Mouse (Mus musculus) regulatory T cell (primary cell): ENCODE measurements around the gene Plekhg3.

Experiments
- in situ Hi-C: fragments of 300-600 bp; cut with MboI, MseI; formaldehyde crosslinking; loops from one replicate; pipeline ENCODE4 v1.15.1; 2025; ENCODE audit warnings: high pct_unique_total_duplicates

Gene Plekhg3

GRCm38 (mm10) chr12:76582139-76582538, 51.4 kb downstream of the Plekhg3 start:
- in situ Hi-C loops, result no loop called here

DNA sequence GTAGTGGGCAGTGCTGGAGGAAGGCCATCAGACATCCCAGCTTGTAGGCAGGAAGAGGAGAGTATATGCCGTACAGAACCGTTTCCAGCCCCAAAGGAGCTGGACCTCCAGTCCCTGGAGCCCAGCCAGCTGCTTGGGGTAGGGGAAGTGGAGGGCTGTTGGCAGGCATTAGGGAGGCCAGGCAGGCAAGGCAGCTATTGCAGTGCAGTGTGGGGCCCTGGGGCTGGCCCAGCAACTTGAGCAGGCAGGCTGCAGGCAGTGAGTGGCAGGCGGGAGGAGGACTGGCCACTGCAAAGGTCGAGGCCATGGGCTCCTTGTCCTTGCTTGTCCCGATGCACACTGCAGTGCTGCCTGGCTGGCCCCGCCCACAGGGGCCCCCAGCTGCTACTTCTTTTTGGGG, 52.1 kb downstream of the Plekhg3 start:
- in situ Hi-C loops, result no loop called here

GRCm38 (mm10) chr12:76583454-76583853, 52.8 kb downstream of the Plekhg3 start:
- in situ Hi-C loops, result no loop called here

DNA sequence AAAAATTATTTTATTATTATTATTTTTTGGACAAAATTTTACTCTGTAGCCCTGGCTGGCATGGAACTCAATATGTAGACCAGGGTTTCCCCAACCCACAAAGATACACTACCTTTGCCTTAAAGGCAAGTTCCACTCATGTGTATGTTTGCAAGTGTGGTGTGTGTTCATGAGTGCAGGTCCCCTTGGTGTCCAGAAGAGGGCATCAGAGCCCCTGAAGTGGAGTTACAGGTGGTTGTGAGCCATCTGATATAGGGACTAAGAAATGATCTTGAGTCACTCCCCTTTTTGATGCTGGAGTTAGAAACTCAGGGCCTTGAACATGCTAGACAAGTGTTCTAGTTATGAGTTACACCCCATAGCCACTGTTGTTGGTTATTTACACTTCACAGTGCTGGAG, 54.3 kb downstream of the Plekhg3 start:
- in situ Hi-C loops, result no loop called here

- in situ Hi-C loops, result no loop called here
Measured at GRCm38 (mm10) chr12:76587357-76587756, 56.7 kb downstream of the Plekhg3 start.

DNA sequence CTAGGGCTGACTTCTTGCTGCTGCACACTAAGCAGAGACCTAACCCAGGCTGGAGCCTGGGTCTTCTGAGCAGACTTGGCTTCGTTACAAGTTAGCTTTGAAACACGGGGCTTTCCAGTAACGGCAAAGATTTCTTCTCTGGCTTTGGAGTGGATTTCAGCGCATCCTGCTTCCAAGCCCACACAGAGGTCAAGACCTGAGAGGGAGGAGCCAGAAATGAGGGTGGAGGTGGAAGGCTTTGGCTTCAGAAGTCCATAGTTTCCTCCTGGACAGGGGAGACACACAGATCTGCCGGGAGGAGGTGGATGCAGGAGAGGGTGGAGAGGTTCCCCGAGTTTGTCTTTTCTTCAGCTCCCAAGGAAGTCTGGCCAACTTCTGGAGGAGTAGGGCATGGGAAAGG, 58.8 kb downstream of the Plekhg3 start:
- in situ Hi-C loops, result no loop called here

DNA sequence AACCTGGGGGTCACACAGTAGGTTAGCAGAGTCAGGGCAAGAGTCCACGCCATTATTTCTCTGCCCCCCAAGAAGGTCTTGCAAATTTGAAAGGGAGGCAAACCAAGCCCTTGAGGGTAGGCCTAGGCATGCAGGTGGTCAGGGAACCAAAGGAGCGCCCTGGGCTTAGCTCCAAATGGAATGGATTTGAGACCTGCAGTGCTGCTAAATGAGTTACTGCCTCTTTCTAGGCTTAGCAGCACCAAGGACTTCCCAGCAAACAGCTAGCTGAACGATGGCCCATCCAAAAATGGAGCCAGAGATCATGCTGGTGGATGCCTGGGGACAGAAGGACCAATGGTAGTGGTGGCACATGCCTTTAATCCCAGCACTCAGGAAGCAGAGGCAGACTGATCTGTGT, 60.3 kb downstream of the Plekhg3 start:
- in situ Hi-C loops, result no loop called here

DNA sequence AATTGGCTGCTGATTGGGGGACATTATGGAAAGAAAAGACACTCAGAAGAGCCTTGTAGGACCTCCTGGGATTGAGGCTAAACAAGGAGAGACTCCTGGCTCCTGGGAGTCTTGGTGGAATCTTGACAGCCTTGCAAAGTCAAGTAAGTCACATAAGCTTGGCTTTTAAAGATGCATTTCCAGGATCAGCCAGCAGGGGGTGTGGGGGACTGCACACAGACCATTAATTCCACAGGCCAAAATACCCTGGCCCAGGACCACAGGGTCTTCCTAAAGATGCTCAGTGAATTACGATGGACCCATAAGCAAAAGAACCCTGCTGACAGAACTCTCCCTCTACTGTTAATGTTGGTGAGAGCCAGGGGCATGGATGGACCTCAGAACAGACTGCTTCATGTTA, 61.5 kb downstream of the Plekhg3 start:
- in situ Hi-C loops, result no loop called here

GRCm38 (mm10) chr12:76593254-76593653, 62.6 kb downstream of the Plekhg3 start:
- in situ Hi-C loops, result no loop called here

DNA sequence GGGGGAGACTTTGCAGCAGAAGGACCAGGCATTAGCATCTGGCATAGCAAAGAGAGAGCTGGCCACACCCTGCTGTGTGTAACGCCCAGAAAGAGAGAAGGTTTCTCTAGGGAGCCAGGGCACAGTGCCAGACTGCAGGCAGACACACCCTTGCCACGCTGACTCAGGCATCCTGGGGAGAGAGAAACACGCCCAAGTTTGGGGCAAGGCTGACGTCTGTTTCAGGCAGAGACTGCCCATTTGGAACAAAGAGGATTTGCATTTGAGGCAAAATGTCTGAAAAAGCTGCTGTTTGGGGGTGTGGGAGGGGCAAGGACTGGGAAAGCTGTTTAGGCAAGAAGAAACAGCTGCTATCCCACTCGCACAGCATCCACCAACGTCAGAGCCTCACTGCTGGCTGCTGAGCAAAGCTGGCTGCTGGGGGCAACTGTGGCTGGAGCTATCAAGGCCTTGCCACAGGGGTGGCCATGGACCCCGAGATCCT, 63.2 kb downstream of the Plekhg3 start:
- in situ Hi-C loops, result no loop called here

DNA sequence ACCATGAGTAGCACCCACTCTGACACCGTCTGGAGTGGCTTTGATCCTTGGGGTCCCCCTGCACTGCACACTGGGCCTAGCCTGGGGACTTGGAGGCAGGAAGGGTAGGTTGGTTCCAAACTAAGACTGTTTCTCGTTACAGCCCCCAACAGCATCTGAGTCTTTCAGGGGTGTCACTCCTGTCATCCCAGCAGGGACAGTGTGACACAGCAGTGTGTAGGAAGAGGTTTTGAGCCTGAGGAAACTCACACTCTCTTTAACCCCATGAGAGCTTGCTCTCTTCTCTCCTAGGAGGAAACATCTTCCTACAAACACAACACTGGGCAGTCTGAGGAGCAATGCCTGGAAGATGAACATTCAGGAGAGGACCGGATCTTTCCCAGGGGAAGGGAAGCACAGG, 63.9 kb downstream of the Plekhg3 start:
- in situ Hi-C loops, result no loop called here

DNA sequence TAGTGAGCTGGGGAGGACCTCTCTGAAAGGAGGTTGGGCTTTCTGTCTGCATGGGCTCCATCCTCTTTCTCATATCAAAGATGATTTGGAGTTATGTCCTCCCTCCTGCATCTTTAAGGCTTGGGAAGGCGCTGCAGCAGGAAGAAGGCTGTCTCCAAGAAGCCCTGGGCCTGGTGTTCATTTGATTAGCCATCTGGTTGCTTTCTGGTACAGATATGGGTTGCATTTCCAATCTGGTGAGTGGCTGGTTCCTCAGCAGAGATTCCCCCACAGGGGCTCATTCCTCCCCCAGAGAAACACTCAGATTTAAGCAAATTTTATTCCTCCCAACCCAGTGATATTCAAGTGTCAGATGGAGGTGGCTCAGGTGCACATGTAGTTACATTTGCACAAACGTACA, 65.1 kb downstream of the Plekhg3 start:
- in situ Hi-C loops, result no loop called here

DNA sequence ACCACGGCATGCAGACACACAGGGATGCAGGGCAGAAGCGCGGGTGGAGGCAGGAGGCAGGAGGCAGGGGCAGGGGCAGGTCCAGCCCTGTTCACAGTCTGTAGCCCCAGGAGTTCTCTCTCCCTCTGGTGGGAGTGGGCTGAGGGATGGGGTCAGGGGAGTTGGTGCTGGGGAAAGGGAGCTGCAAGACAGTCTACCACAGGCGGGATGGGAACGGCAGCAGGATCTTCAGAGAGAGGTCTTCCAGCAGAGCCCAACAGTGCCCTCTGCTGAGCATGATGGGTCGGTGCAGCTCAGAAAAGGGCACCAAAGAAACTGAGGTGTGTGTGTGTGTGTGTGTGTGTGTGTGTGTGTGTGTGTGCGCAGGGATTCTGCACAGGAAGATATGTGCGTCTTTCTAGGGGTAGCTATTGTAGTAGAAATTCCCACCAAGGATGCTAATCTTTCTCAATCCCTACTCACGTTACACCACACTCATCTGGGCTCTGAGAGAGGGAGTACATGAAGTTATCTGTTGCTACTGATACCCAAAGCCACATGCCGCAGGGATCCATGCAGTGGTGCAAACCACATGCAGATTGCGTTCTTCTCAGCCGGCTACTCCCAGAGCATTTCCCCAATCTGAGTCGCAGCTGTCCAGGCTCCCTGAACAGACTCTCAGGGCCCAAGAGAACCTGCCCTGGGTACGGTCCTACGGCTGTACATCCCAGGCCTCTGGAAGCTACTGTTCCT, 65.8 kb downstream of the Plekhg3 start:
- in situ Hi-C loops, result no loop called here

DNA sequence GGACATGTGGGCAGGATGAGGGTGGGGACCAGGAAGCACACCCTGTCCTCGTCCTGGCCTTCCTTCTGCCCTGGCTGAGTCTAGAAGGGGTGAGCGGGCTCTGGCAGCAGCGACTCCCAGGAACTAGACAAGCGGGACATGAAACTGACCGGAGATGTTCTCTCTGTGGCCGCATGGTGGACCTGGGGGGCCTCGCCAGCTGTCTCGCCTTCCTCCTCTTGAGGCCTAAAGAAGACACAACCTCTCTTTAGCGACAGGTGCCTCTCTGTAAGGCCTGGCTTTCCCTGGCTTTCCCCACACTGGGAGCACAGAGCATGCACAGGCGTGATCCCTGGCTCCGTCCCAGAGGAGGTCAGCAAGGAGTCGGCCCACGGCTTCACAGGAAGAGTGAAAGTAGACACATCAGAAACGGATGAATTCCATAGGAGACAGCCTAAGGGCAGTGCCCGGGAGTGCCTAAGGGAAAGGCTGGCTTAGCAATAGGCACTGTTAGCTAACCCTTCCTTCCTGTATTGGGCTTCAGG, 66.9 kb downstream of the Plekhg3 start:
- in situ Hi-C loops, result no loop called here

DNA sequence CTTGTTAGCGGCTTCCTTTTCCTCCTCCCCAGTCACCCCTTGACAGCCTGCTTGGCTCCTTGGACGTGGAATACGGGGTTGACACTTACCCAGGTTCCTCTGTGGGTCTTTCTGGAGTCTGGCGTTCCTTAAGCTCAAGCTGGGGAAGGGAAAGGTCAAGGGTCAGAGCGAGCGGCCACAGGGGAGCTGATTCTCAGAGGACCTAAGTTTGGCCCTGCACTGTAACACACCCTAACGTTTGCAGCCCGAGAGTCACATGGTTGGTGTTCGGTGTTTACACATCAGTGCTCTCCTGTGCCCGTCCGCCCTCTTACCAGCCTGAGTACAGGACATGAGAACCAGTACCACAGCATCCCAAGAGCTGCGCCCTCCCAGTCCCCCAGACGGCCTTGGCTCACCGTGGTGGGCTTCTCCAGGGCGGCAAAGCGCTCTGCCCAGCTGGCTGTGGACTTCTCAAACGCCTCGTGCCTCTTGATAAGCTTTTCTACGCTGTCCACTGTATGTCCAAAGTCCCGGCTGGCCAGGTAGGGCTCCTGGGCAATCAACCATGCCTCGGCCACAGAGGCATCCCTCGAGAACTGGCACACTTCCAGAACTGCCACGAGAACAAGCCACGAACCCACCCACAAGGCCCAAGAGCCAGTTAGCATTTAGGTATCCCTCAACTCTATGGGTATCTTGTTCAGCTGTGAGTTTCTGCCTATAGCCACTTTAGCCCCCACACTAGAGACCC, 67.7 kb downstream of the Plekhg3 start:
- in situ Hi-C loops, result no loop called here

DNA sequence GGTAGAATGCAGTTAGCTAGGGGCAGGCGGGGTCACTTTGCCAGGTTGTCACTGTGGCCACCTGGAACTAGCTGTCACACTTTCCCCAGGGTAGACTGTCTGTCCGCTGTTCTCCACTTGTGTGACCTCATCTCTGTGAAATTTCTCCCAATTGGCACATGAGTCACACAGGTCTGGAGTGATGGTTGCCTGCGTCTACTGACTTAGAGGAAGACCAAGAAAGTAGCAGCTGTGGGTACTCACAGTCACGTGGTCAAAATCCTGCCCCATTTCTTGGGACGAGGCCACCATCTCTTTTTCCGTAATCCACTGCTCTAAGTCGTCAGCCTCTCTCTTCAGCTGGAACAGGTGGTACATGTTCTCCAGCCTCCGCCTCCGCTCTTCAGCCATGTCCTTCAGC, 73.1 kb downstream of the Plekhg3 start:
- in situ Hi-C loops, result no loop called here

GRCm38 (mm10) chr12:76604546-76604945, 73.9 kb downstream of the Plekhg3 start:
- in situ Hi-C loops, result no loop called here

DNA sequence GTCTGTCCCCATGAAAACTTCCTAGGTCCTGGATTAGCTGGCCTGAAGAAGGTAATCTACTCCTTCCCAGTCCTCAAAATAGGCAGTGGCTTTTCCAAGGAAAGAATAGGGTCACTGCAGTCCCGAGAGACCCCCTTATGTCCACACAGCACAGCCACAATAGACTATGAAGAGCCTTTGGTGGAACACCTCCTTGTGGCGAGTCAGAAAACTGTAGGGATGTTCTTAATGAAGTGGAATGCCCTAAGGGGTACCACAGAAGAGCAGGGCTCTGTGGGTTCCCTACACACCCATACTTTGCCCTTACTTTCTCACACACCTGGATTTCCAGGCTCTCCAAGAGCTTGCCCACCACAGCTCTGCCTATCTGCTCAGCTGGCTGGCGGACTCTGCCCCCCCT, 75.1 kb downstream of the Plekhg3 start:
- in situ Hi-C loops, result loop anchor here (5.0 kb wide), 1 partner anchor 104 kb away; no protein-coding TSS in a partner anchor

DNA sequence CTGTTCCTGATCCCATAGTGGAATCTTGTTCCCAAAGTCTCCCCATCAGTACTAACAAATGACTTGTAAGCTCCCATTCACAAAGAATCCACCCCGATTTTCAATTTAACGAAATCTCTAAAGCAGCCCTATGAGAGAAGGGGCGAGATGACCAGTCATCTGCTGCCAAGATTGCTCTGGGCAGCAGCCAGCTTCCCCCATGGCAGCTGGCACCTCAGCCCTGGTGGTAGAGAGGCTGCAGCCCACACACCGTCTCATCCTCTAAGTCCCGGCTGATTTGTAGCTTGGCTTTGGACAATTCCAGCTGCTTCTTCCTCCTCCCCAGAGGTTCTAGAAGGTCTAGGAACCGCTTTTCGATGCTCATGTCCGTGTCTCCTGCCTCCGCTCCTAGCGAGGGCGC, 77.5 kb downstream of the Plekhg3 start:
- in situ Hi-C loops, result loop anchor here (5.0 kb wide), 1 partner anchor 106 kb away; no protein-coding TSS in a partner anchor

GRCm38 (mm10) chr12:76608997-76609565, 78.4 kb downstream of the Plekhg3 start:
- in situ Hi-C loops, result loop anchor here (5.0 kb wide), 1 partner anchor 107 kb away; no protein-coding TSS in a partner anchor

DNA sequence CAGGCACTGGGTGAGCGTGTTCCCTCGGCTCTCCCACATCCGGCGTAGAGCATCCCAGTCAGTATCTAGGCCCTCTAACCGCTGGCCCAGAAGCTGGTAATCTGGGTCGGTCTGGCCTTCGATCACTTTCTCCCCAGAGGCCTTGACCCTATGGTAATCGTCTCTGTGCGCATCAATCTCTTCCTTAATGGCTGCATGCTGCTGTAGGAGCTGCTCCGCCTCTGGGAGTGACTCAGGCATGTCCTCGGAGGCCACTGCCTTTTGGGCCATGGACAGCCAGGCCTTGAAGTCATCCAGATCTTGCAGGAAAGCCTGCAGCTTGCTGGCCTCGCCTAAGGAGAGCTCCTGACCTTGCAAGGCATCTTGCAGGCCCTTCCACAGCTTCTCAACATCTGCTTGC, 81.9 kb downstream of the Plekhg3 start:
- in situ Hi-C loops, result no loop called here

- in situ Hi-C loops, result no loop called here
Measured at GRCm38 (mm10) chr12:76614868-76615579, 84.3 kb downstream of the Plekhg3 start.
